Mouse (Mus musculus): ENCODE measurements around the gene Sobp. TPM values are rescaled to one million over a fixed set of nuclear protein-coding genes. Genes with fewer than 3 reads are reported as not detected.

Gene Sobp
- polyA plus RNA-seq, 1 experiment = not detected

GRCm38 (mm10) chr10:43075535-43076152 is 98.7 kb downstream of the Sobp start:
- Histone ChIP-seq H3K4me3 (ENCODE audit: insufficient read depth, low read length) (no peak overlapping the region), H3K4me1 (ENCODE audit: control insufficient read depth, insufficient read depth, low read length) (no peaks in the 10 kb centered on the region), H3K27ac (ENCODE audit: insufficient read depth, low read depth, low read length) (no peak overlapping the region)
- TF ChIP-seq CTCF (IDR thresholded peaks at IDR 0.05; ENCODE audit: low read depth, low read length) (no peak), POLR2A (IDR thresholded peaks at IDR 0.05; ENCODE audit: borderline replicate concordance, low read depth, low read length) (no peak)

GRCm38 (mm10) chr10:43073281-43073680 is 101.0 kb downstream of the Sobp start:
- H3K4me1 ChIP-seq (ENCODE audit: control insufficient read depth, insufficient read depth, low read length) = no peaks in the 10 kb centered on the region
- no peak for TF ChIP-seq CTCF (IDR thresholded peaks at IDR 0.05; ENCODE audit: low read depth, low read length)
- TF ChIP-seq POLR2A (IDR thresholded peaks at IDR 0.05; ENCODE audit: borderline replicate concordance, low read depth, low read length) = no peak
- H3K4me3 ChIP-seq (ENCODE audit: insufficient read depth, low read length) = no peak overlapping the region
- H3K27ac ChIP-seq (ENCODE audit: insufficient read depth, low read depth, low read length) = no peak overlapping the region

DNA sequence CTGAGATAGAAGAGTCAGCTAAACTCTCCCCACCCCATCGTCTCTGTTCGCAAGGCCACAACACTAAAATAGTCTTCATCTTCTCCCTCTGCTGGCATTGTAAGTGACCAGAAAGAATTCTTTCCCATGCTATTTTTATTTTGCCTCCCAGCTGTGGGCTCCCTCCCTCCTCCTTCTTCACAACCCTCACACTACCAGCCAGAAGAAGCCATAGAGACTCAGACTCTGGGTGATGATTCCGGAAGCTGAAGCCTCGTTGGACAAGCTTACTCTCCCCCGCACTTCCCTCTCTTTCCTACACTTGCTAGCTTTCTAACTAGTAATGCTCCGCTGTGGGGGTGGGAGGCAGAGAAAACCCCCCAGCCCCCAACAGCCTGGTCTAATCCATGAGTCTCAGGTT is 103.4 kb downstream of the Sobp start:
- TF ChIP-seq POLR2A (IDR thresholded peaks at IDR 0.05; ENCODE audit: borderline replicate concordance, low read depth, low read length) (no peak), CTCF (IDR thresholded peaks at IDR 0.05; ENCODE audit: low read depth, low read length) (no peak)
- no peak overlapping the region for H3K4me3 ChIP-seq (ENCODE audit: insufficient read depth, low read length)
- H3K4me1 ChIP-seq (ENCODE audit: control insufficient read depth, insufficient read depth, low read length) = no peaks in the 10 kb centered on the region
- no peak overlapping the region for H3K27ac ChIP-seq (ENCODE audit: insufficient read depth, low read depth, low read length)

DNA sequence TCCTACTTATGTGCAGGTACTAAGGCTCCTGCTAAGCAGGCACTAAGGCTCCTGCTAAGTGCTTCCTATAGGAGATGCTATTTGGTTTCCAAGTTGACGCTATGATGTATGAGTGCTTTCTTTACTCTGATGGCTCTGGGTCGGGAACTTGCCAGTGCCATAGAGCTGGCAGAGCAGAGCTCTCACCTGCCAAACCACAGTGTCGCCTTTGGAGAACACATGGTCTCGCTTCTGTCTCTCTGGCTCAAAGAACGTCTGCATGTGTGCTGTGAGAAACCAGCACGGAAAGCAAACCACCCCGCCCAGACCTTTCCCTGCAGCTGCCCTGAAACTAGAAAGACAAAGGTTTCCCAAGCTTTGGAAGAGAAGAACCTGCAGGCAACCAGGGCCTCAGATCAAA is 109.0 kb downstream of the Sobp start:
- Histone ChIP-seq H3K4me3 (ENCODE audit: insufficient read depth, low read length) (no peak overlapping the region), H3K27ac (ENCODE audit: insufficient read depth, low read depth, low read length) (no peak overlapping the region), H3K4me1 (ENCODE audit: control insufficient read depth, insufficient read depth, low read length) (peaks cover 3% of the 10 kb centered on the region)
- TF ChIP-seq POLR2A (IDR thresholded peaks at IDR 0.05; ENCODE audit: borderline replicate concordance, low read depth, low read length) (no peak), CTCF (IDR thresholded peaks at IDR 0.05; ENCODE audit: low read depth, low read length) (no peak)

DNA sequence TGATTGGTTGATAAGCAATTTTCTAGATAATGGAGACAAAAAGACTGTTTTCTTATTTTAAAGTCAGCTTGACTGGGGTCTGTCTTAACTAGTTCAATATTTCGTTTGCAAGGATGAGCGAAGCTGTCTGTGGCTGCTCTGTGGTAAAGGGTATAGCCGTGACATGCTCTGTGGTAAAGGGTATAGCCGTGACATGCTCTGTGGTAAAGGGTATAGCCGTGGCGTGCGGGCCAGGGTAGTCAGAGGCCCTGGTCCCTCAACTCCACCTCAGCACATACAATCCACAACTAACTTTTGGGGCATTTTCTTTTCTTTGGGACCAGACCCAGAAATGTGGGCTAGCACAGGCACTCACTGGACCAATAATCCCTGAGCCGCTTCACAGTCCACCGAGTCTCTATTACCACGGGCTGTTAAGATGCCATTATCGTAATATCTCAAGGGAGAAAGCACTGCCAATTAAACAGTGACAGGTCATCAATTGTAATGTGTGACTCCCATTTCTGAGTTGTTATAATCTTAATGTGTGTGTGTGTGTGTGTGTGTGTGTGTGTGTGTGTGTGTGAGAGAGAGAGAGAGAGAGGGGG is 112.7 kb downstream of the Sobp start:
- H3K4me3 ChIP-seq (ENCODE audit: insufficient read depth, low read length) = no peak overlapping the region
- TF ChIP-seq POLR2A (IDR thresholded peaks at IDR 0.05; ENCODE audit: borderline replicate concordance, low read depth, low read length) = no peak
- TF ChIP-seq CTCF (IDR thresholded peaks at IDR 0.05; ENCODE audit: low read depth, low read length) = no peak

DNA sequence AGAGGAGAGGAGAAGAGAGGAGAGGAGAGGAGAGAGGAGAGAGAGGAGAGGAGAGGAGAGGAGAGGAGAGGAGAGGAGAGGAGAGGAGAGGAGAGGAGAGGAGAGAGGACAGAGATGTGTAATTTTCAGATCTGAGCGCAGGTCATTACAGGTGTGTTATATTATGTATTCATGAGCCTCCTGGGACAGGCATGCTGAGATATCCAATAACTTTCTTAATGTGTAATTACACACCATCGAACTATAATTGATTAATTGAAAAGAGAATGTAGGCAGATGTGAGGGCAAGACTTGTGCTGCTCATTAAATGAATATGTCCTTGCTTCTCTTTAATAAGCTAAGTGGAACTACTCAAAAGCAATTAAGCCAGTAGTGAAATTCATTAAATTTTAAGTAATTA is 118.9 kb downstream of the Sobp start:
- TF ChIP-seq CTCF (IDR thresholded peaks at IDR 0.05; ENCODE audit: low read depth, low read length) (no peak), POLR2A (IDR thresholded peaks at IDR 0.05; ENCODE audit: borderline replicate concordance, low read depth, low read length) (no peak)
- Histone ChIP-seq H3K27ac (ENCODE audit: insufficient read depth, low read depth, low read length) (no peak overlapping the region), H3K4me3 (ENCODE audit: insufficient read depth, low read length) (no peak overlapping the region), H3K4me1 (ENCODE audit: control insufficient read depth, insufficient read depth, low read length) (no peaks in the 10 kb centered on the region)

More for the DNA sequence above, 112.7 kb downstream of the Sobp start:
- Histone ChIP-seq H3K4me1 (ENCODE audit: control insufficient read depth, insufficient read depth, low read length) (peaks cover 3% of the 10 kb centered on the region), H3K27ac (ENCODE audit: insufficient read depth, low read depth, low read length) (no peak overlapping the region)

- no peak overlapping the region for H3K27ac ChIP-seq (ENCODE audit: insufficient read depth, low read depth, low read length)
- TF ChIP-seq CTCF (IDR thresholded peaks at IDR 0.05; ENCODE audit: low read depth, low read length) (no peak), POLR2A (IDR thresholded peaks at IDR 0.05; ENCODE audit: borderline replicate concordance, low read depth, low read length) (no peak)
- no peak overlapping the region for H3K4me3 ChIP-seq (ENCODE audit: insufficient read depth, low read length)
- H3K4me1 ChIP-seq (ENCODE audit: control insufficient read depth, insufficient read depth, low read length) = no peaks in the 10 kb centered on the region
Observed at GRCm38 (mm10) chr10:43054776-43055175, 119.6 kb downstream of the Sobp start.

- Histone ChIP-seq H3K4me3 (ENCODE audit: insufficient read depth, low read length) (no peak overlapping the region), H3K27ac (ENCODE audit: insufficient read depth, low read depth, low read length) (no peak overlapping the region), H3K4me1 (ENCODE audit: control insufficient read depth, insufficient read depth, low read length) (no peaks in the 10 kb centered on the region)
- TF ChIP-seq CTCF (IDR thresholded peaks at IDR 0.05; ENCODE audit: low read depth, low read length) (no peak), POLR2A (IDR thresholded peaks at IDR 0.05; ENCODE audit: borderline replicate concordance, low read depth, low read length) (no peak)
Observed at GRCm38 (mm10) chr10:43053861-43054560, 120.3 kb downstream of the Sobp start.

DNA sequence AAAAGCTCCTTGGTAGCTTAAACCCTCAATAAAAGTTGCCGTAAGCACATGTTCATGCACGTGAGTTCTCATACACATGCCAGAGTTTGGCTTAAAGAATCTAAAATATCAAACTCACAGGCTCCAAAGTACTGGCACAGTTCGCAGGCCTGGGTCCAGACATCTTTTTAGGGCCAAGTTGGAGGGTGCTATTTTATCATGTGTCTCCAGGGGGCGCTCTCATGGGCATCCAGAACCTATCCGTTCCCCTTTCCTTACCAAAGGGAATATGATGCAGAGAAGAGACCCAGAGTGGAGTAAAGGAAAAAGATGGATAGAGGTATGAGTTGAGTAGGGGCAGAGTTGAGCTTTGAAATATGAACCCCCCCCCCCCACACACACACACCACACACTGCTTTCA is 121.9 kb downstream of the Sobp start:
- H3K4me1 ChIP-seq (ENCODE audit: control insufficient read depth, insufficient read depth, low read length) = no peaks in the 10 kb centered on the region
- H3K27ac ChIP-seq (ENCODE audit: insufficient read depth, low read depth, low read length) = no peak overlapping the region
- no peak for TF ChIP-seq POLR2A (IDR thresholded peaks at IDR 0.05; ENCODE audit: borderline replicate concordance, low read depth, low read length)
- no peak for TF ChIP-seq CTCF (IDR thresholded peaks at IDR 0.05; ENCODE audit: low read depth, low read length)
- no peak overlapping the region for H3K4me3 ChIP-seq (ENCODE audit: insufficient read depth, low read length)

DNA sequence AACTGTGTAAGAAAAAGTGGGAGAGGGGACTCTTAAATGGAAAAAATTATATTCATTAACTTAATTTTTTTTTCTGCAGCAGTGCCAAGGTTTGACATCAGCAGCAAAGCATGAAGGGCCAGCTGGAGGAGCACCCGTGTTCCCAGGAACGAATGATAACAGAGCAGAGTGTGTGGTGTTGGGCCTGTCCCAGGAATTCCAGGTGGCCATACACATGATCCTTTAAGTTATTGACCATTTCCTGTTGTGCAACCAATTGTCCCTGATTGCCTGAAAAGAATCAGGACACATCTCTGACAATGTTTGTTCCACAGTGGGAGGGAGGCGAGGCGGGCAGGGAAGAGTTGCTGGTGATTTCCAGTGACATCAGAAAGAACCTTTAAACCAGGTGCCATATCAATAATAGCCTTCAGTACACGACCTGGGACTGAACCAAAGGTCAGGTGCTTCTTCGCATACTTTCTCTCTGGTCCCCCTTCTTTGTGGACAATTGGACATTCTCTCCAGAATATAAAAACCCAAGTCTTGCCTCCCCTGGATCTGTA is 126.5 kb downstream of the Sobp start:
- H3K4me1 ChIP-seq (ENCODE audit: control insufficient read depth, insufficient read depth, low read length) = peaks cover 2% of the 10 kb centered on the region; the same call in 1 of the 2 replicates
- TF ChIP-seq POLR2A (IDR thresholded peaks at IDR 0.05; ENCODE audit: borderline replicate concordance, low read depth, low read length) (no peak), CTCF (IDR thresholded peaks at IDR 0.05; ENCODE audit: low read depth, low read length) (no peak)
- no peak overlapping the region for H3K4me3 ChIP-seq (ENCODE audit: insufficient read depth, low read length)
- no peak overlapping the region for H3K27ac ChIP-seq (ENCODE audit: insufficient read depth, low read depth, low read length)

Data from bone marrow macrophage, adult 2 months (primary cell).